Mouse (Mus musculus) 3T3-L1 (cell line): ENCODE results near the gene Pdgfc.

Experiments used
- DNase-seq: peaks from one replicate; pipeline ENCODE4 v3.0.0-alpha.2; 2015; ENCODE audit warnings: low read depth, low spot score

Pdgfc gene

DNA sequence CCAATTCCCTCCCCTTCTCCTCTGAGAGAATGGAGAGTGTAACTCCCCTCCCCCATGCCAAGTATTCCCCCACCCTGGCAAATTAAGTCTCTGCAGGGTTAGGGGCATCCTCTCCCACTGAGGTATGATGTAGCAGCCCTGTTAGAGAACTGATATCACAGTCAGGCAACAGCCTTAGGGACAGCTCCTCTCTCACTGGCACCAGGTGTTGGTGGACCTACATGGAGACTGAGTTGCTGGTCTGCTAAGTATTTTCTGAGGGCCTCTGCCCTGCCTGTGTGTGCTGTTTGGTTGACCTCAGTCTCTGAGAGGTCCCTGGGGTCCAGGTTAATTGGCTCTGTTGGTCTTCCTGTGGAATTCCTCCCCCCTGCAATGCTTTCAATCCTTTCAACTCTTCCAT lies 114.0 kb downstream of the Pdgfc start:
- DNase-seq = no peak

DNA sequence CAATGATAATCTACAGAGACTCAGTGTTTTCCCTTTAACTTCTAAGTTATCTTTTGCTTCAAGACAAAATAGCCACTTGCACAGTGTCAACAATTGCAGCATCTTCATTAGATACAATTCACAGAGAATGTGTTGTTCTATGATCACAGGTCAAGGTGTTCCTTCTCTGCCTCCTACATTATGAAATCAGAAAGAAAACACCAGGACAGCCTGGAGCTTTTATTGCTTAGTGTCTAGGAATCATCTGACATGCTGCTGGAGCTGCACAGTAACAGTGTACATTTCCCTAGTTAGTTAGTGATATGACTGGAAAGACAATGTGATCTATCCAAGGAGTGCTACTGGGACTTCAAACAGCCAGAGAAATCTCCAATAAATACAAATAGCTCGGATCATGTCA lies 118.2 kb downstream of the Pdgfc start:
- no peak for DNase-seq

DNA sequence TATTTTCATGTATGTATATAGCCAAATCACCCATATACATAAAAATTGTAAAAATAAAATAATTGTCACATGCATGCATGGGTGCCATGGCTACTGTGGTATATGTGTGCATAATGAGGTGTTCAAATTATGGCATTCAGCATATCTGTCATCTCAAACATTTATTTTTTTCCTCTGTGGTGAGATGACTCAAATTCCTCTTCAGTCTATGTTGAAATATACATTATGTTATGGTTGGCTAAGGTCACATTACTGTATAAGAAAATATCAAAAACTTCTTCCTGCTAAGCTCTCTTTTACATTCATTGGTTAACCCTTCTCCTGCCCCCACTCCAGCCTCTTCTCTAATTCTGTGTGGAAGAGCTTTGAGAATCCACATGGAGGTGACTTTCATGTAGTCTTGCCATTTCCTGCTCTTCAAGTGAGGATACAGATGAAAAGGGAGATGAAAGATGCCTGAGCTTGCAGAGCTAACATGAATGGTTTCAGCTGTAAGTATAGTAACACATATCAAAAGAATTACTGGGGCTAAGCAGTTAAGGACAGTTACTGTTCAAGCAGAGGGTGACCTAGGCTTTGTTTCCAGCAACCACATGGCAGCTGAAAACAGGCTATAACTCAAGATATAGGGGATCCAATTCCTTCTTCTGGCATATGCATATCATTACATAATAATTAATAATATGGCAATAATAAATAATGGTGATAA lies 124.4 kb downstream of the Pdgfc start:
- peak; percentile 39 for DNase-seq

GRCm38 (mm10) chr3:81162129-81162528 lies 125.9 kb downstream of the Pdgfc start:
- no peak for DNase-seq

- peak; percentile 93 for DNase-seq
Measured at GRCm38 (mm10) chr3:81164091-81164490, 127.9 kb downstream of the Pdgfc start.

DNA sequence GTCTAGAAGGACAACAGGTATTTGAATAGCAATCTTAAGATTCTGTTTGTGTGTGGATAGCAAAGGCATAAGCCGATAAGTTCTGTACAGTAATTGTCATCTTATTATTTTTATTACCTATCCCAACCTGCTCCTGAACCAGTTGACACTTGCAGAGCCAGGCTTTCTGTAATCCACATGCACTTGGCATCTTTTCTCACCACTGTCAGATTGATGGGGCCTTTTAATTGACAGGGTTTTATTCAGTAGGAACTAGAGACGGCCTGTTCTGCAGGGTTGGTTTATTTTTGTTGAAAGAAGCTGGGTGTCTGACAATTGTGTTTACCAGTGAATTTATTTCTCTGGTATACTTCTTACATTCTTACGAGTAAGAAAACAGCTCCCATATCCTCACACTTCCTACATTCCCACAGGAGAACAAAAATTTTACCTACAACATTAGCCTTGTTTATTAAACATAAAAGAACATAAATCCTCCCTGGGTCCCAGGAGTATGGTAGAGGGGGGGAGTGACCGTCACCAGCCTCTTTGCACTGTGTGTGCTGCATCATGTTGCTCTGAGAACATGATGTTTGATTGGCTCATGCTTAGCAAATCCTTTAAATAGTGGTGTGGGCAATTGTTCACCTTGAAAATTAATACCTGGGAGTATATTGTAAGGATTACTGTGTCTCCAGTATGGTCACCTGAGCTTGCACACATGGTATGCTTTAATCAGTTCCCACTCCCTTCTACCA lies 134.0 kb downstream of the Pdgfc start:
- DNase-seq = no peak

GRCm38 (mm10) chr3:81174832-81175231 lies 138.6 kb downstream of the Pdgfc start:
- DNase-seq = no peak

DNA sequence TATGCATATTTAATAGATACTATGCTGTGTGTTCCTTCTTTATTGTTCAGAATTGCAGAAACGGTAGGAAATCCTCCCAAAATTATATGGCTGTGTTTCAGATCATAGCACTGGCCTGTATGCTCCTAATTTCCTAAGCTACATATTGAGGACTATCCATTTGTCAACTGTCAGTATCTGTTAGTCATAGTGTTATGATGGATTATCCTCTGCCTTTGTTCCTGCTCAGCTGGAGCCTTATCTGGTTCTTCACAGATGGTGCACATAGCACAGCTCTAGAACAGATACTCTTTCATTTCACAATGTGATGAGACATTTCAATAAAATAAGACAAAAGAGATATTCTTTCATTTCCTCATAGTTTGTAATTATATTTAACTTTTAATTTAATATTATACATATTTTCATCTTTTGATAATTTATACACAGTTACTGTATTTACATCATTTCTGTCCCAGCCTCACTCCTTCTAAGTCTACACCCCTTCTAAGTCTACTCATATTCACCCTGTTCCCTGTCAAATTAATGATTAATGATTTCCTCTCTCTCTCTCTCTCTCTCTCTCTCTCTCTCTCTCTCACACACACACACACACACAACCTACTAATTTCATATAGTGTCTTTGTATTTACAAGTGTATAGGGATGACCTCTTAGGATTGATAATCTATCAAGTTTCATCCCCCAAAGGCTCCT lies 145.2 kb downstream of the Pdgfc start:
- DNase-seq = peak; percentile 47

- no peak for DNase-seq
Measured at GRCm38 (mm10) chr3:81196937-81197336, 160.7 kb downstream of the Pdgfc start.

DNA sequence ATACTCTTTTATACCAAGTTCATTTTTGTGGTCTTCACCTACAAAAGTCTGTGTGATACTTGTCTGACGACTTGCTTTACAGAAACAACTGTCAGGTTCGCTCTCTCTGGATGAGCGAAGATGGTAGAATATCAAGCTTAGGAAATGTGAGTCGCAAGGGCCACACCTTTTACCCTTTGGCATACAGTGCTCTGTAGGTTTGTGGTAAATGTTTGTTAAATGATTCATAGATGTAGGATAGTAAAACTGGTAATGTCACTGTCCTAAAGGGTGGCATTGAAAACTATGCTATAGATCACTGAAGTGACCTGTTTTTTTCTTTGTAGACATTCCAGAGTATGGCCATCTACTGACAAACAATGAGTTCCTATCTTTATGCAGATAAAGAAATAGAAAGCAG lies 161.4 kb downstream of the Pdgfc start:
- peak; percentile 18 for DNase-seq

DNA sequence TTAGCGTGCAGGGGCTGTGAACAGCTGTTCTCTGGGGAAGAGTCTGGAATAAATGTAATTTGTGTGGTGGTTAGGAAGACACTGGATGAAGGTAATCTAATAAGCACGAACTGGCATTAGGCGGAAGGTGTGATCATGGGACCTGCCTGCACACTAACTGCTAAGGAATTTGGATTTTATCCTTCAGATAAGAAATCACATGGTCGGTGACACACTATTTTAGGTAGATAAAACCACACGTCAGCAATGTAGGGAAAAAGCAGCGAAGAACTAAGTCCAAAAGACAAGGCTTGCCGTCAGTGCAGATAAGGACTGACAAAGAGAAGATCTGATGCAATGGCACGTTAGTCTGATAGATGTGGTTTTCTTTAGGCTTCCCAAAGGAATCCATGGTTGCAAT lies 164.4 kb downstream of the Pdgfc start:
- DNase-seq = peak; percentile 12

- DNase-seq = no peak
Measured at GRCm38 (mm10) chr3:81205201-81205600, 169.0 kb downstream of the Pdgfc start.

DNA sequence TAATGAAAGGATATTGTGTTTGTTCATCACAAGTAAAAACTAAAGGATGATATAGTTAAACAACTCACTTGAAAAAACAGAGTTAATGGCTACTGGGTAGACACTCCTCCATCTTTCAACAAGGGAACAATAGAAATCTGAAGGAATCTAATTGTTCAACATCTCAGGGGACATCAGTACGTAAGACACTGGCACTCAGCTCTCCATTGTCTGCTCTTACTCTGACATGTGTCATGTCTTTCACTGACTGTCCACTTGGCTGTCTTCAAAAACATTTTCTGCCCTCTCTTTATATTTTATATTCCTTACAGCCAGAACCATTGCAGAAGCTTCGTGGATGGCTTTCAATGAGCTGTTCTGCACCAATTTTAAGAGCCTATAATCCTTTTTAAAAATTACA lies 172.0 kb downstream of the Pdgfc start:
- no peak for DNase-seq

GRCm38 (mm10) chr3:81211147-81211546 lies 174.9 kb downstream of the Pdgfc start:
- no peak for DNase-seq

DNA sequence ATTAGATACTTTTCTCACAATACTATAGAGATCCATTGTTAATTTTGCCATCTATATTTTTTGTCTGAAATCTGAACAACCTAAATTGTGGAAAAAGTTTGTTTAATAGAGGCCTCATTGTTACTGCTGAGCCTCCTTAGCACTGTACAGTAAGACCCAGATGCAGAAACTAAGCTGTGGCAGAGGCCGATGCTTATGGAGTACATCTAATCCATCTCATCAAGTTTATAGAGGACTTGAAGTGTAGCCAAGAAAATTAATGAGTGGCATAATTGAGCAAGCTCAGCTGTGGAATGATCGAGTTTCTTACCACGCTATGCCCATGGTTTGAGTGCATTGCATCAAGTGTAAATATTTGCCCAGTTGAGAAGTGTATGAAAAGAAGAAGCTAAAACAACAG lies 175.4 kb downstream of the Pdgfc start:
- no peak for DNase-seq

- peak; percentile 15 for DNase-seq
Measured at GRCm38 (mm10) chr3:81215547-81216118, 179.4 kb downstream of the Pdgfc start.

DNA sequence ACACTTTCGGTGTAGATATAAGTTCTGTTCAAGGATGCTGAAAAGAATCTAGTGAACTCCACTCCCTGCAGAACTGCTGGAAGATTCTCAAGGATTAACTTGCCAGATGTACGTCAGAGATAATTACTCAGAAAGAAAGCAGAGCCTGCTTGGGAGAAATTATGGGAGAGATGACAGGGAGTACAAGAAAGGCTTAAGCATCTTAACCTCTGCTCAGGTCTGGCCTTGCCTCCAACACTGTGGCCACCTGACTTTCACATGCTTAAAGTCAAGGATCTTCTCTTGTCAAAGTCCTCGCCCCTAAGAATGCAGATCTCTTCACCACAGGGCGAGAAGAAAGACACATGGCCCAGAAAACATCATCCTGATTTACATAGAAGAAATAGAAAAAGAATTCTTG lies 185.5 kb downstream of the Pdgfc start:
- DNase-seq = no peak

- DNase-seq = no peak
Measured at GRCm38 (mm10) chr3:81228344-81228743, 192.1 kb downstream of the Pdgfc start.

DNA sequence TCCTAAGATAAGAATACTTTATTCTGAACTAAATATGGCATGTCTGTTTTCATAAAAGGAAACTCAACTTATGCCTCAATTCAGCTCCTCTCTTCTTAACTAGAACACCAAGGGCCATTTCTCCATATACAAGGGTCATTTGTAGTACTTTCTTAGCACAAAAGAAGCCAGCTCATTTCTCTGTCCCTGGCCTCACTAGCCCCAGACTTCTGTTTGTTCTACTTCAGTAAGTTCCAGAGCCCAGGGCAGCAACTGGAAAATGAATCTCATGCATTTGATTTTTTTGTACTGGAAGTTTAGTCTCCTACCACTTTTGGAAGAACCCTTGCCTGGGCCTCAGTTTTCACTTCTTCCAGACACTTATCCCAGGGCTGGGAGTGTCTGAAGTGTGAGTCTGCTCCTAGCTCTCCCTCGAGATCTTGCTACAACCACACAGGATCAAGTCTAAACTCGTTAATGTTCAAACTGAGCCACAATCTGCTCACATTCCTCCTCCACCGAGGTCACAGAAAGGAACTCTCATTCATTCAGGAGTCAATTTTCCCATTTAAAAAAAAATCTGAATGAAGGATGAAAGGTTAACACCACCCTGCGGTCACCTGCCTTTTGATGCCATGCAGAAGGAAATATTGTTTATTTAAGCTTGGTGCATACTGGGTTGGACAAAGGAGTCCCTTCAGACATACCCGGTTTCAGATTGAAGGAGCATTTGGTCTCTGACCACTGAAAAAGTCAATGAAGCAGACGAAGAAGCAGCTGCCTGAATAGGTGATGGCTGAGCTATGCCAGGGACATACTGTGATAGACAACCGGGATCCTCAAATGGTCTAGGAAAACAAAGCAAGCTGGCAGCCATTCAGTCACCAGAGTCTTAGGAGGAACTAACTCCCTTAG lies 206.7 kb downstream of the Pdgfc start:
- no peak for DNase-seq

DNA sequence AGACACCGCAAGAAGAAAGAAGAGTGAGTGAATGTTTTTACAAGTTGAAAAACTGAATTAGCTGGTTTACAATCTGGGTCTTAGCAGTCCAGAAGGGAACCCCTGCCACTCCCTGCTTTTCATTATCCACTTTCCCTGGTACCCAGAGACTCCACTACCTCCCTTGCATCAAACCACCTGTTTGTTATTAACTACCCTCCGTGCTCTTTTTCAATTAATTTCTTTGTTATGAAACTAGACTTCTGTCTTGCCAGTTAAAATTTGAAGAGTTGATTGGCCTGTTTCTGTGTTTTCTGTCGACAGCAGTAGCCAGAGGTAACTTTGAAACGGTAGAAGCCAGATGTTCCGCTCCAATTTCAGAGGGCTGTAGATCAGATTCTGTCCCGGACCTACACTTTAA lies 207.4 kb downstream of the Pdgfc start:
- no peak for DNase-seq

DNA sequence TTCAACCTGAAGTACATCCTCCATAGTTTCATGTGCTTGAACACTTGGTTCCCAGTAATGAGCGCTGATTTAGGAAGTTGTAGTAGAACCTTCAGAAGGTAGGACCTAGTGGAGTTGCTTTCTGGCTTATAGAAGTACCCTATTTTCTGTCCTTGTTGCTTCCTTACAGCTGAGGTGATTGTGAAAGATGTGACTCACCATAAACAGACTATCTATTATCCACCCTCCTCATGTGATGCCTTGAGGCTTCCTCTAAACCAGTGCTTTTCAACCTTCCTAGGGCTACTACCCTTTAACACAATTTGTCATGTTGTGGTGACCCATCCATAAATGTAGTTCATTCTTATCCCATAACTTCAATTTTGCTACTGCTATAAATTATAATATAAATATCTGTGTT lies 226.6 kb downstream of the Pdgfc start:
- peak; percentile 66 for DNase-seq
